Mouse (Mus musculus) embryonic fibroblast, embryonic 13.5 days (primary cell): ENCODE data around the gene Sirt4.

ENCODE experiments used
- CTCF ChIP-seq: IDR thresholded peaks from 2 replicates; pipeline ENCODE4 v1.5.1; 2011; ENCODE audit warnings: mild to moderate bottlenecking, control low read depth, low read length, moderate library complexity, borderline replicate concordance; ENCODE audit not compliant: insufficient read depth
- POLR2A ChIP-seq: IDR thresholded peaks from 2 replicates; pipeline ENCODE4 v1.6.1; 2011; ENCODE audit warnings: low read depth, mild to moderate bottlenecking, control low read depth, low read length, moderate library complexity

- TF ChIP-seq CTCF (no peak), POLR2A (no peak)
Observed at GRCm38 (mm10) chr5:115474174-115474828, 10.2 kb downstream of the Sirt4 start.
